Mouse (Mus musculus) stomach, embryonic 16.5 days (tissue): Measurements from ENCODE around the gene Olfr493. TPM values are rescaled to one million over a fixed set of nuclear protein-coding genes. Genes with fewer than 3 reads are reported as not detected.

Experiments
- ATAC-seq: fragments of 200-750 bp; cut with Nextera tagmentation; 2 replicates; pipeline ENCODE4 v1.8.0; 2017; ENCODE audit warnings: moderate number of reproducible peaks, moderate TSS enrichment; ENCODE audit not compliant: insufficient read depth, low FRiP score
- H3K27ac ChIP-seq: fragments of 300-500 bp; sonication (generic); 2 replicates; pipeline ENCODE4 v1.5.1; 2014; ENCODE audit warnings: low read length
- H3K27me3 ChIP-seq: fragments of 300-500 bp; sonication (generic); 2 replicates; pipeline ENCODE4 v1.6.1; 2014; ENCODE audit warnings: low read length, control low read depth, mixed read lengths; ENCODE audit not compliant: control insufficient read depth, insufficient read depth
- H3K36me3 ChIP-seq: fragments of 300-500 bp; sonication (generic); 2 replicates; pipeline ENCODE4 v1.6.1; 2014; ENCODE audit warnings: low read length; ENCODE audit not compliant: control insufficient read depth, insufficient read depth
- H3K4me1 ChIP-seq: fragments of 300-500 bp; sonication (generic); 2 replicates; pipeline ENCODE4 v1.6.1; 2014; ENCODE audit warnings: low read length, control low read depth, mixed read lengths; ENCODE audit not compliant: control insufficient read depth, insufficient read depth
- H3K4me2 ChIP-seq: fragments of 300-500 bp; sonication (generic); 2 replicates; pipeline ENCODE4 v1.6.1; 2014; ENCODE audit warnings: low read depth, low read length, mixed read lengths
- H3K4me3 ChIP-seq: fragments of 300-500 bp; sonication (generic); replicated peaks from 2 replicates; pipeline ENCODE4 v1.5.1; 2014; ENCODE audit warnings: mild to moderate bottlenecking, low read length
- H3K9ac ChIP-seq: fragments of 300-500 bp; sonication (generic); 2 replicates; pipeline ENCODE4 v1.6.1; 2014; ENCODE audit warnings: low read length
- H3K9me3 ChIP-seq: fragments of 300-500 bp; sonication (generic); replicated peaks from 2 replicates; pipeline ENCODE4 v1.6.1; 2016; ENCODE audit warnings: low read length, control low read depth; ENCODE audit not compliant: control insufficient read depth
- WGBS: fragments of 180-500 bp; shearing (Covaris S2); extraction: QIAGEN DNeasy Blood & Tissue Kit; methylation state at CpG from one replicate; pipeline ENCODE4 v1.1.7; 2014; 5-methylcytosine and 5-hydroxymethylcytosine counted together
- polyA plus RNA-seq: library from polyadenylated mRNA; unstranded; fragments of >200 nt; fragmentation: Nextera tagmentation; extraction: Ambion mirVana; gene quantifications from 2 replicates; pipeline ENCODE4 v1.2.1, GENCODE M21; 2015

The Olfr493 gene
- not detected in 2 replicates for polyA plus RNA-seq

DNA sequence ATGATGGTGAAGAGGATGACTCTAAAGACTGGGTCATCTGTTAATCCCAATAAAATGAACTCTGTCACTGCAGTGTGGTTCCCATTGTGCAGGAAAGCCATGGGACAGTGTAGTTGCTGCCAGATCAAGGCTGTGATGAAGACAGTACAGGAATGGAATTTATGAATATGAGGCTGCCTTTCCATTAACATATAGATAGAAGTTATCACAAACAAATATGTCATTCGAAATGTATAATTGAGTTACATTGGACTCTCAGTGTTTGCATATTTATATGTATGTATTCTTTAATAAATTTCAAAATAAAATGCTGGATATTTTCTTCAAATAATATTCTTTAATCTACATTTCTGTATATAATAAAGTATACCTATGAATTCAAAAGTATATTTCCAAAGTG lies at the start of gene Olfr493:
Gene Olfr493 (minus strand): TSS at position 101 of the 400 bp plus-strand sequence.
- WGBS: 63% methylated on average over 1 of the region's 1 CpGs
- Histone ChIP-seq H3K9ac (no peak within 1 kb of the TSS), H3K4me2 (no peak within 1 kb of the TSS), H3K27ac (no peak within 1 kb of the TSS), H3K9me3 (no peaks in the 10 kb centered on the region), H3K4me3 (no peak within 1 kb of the TSS), H3K4me1 (no peaks in the 10 kb centered on the region), H3K27me3 (no peaks in the 10 kb centered on the region), H3K36me3 (no peaks in the 10 kb centered on the region)
- no peak for ATAC-seq

DNA sequence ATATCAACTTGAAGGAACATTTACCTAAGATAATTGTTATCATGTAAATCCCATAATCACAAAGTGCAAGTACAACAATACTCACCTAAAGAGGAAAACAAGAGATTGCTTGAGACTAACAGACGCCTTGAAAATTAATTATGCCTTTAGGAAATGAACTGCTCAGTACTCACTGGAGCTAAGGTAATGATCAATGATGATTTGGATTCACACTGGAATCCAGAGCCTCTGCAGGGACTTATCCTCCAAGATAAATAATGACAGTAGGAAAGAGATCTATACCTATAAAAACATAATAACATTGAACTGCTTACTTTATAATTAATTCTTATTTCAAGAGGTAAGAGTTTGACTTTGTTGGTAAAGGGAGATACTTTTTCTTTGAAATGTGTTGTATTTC lies 46.1 kb upstream of the Olfr493 start, which contains the start of gene Olfr495:
Gene Olfr495 (plus strand): TSS at position 301 of the 400 bp plus-strand sequence.
- Histone ChIP-seq H3K4me3 (no peak within 1 kb of the TSS), H3K4me1 (no peaks in the 10 kb centered on the region), H3K36me3 (no peaks in the 10 kb centered on the region), H3K27ac (no peak within 1 kb of the TSS), H3K9me3 (no peaks in the 10 kb centered on the region), H3K27me3 (no peaks in the 10 kb centered on the region), H3K9ac (no peak within 1 kb of the TSS), H3K4me2 (no peak within 1 kb of the TSS)
- WGBS: 57% methylated on average over 1 of the region's 1 CpGs
- no peak for ATAC-seq

DNA sequence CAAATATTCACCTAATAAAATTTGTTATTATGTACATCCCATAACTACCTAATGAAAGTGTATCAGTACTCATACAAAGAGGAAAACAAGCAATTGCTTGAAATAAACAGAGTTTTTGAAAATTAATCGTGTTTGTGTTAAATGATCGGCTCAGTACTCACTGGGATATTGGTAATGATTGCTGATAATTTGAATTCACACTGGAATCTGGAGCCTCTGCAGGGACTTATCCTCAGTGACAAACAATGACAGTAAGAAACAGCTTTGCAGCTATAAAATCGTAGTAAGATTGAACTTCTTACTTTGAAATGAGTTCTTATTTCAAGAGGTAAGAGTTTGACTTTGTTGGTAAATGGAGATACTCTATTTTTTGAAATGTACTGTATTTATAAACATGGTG lies 18.3 kb upstream of the Olfr493 start, which contains the start of gene Olfr494:
Gene Olfr494 (plus strand): TSS at position 301 of the 400 bp plus-strand sequence.
- Histone ChIP-seq H3K27ac (no peak within 1 kb of the TSS), H3K27me3 (no peaks in the 10 kb centered on the region), H3K36me3 (no peaks in the 10 kb centered on the region), H3K4me1 (no peaks in the 10 kb centered on the region), H3K9me3 (no peaks in the 10 kb centered on the region), H3K9ac (no peak within 1 kb of the TSS), H3K4me2 (no peak within 1 kb of the TSS), H3K4me3 (no peak within 1 kb of the TSS)
- ATAC-seq: no peak
- 77% methylated on average over 3 of the region's 3 CpGs for WGBS

GRCm38 (mm10) chr7:108323574-108323973 lies 23.2 kb downstream of the Olfr493 start, which contains the start of gene Olfr492:
TSS of gene Olfr492 (minus strand) at chr7:108323674.
- WGBS: 82% methylated on average over 2 of the region's 2 CpGs
- Histone ChIP-seq H3K27me3 (no peaks in the 10 kb centered on the region), H3K9ac (no peak within 1 kb of the TSS)

DNA sequence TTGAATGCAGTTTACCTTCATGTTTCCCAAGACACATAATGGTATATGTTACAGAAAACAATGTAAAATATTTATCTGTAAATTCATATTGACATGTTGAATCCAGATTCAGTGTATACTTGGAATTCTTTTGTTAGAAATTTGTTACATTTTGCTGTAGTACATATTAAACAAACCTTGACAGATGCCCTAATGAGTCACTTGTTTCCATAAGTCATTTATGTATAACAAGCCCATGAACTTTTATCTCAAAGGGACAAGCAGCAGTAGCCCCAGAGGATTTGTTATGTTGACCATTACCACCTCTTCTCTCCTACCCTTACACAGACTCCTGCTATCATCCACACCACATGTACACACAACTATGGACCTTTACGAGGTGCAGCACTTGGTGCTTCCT lies 33.6 kb downstream of the Olfr493 start, which contains the start of gene Olfr491:
Gene Olfr491 (plus strand): TSS at position 301 of the 400 bp plus-strand sequence.
- 50% methylated on average over 1 of the region's 1 CpGs for WGBS
- H3K9ac ChIP-seq: no peak within 1 kb of the TSS
- no peak within 1 kb of the TSS for H3K27ac ChIP-seq
- H3K4me2 ChIP-seq: no peak within 1 kb of the TSS
- H3K36me3 ChIP-seq: no peaks in the 10 kb centered on the region
- H3K9me3 ChIP-seq: no peaks in the 10 kb centered on the region
- no peaks in the 10 kb centered on the region for H3K4me1 ChIP-seq
- ATAC-seq: no peak
- no peak within 1 kb of the TSS for H3K4me3 ChIP-seq
- no peaks in the 10 kb centered on the region for H3K27me3 ChIP-seq

More at GRCm38 (mm10) chr7:108323574-108323973, 23.2 kb downstream of the Olfr493 start, which contains the start of gene Olfr492:
- Histone ChIP-seq H3K4me2 (no peak within 1 kb of the TSS), H3K9me3 (no peaks in the 10 kb centered on the region), H3K4me1 (no peaks in the 10 kb centered on the region), H3K36me3 (no peaks in the 10 kb centered on the region), H3K4me3 (no peak within 1 kb of the TSS), H3K27ac (no peak within 1 kb of the TSS)
- ATAC-seq: no peak

Other genes with a start within 250 kb of the Olfr493 start
- gene Olfr482, start 249.4 kb downstream of the Olfr493 start, polyA plus RNA-seq: 0.18 and 0.24 TPM in 2 replicates
- gene Olfr483, start 246.1 kb downstream of the Olfr493 start, polyA plus RNA-seq: not detected in 2 replicates
- not detected in 2 replicates for gene Olfr484, start 219.5 kb downstream of the Olfr493 start, polyA plus RNA-seq
- not detected in 2 replicates for gene Olfr485, start 187.1 kb downstream of the Olfr493 start, polyA plus RNA-seq
- not detected in 2 replicates for gene Olfr486, start 174.2 kb downstream of the Olfr493 start, polyA plus RNA-seq
- not detected in 2 replicates for gene Olfr487, start 132.3 kb downstream of the Olfr493 start, polyA plus RNA-seq
- gene Olfr488, start 88.6 kb downstream of the Olfr493 start, polyA plus RNA-seq: not detected in 2 replicates
- gene Olfr490, start 58.0 kb downstream of the Olfr493 start, polyA plus RNA-seq: not detected in 2 replicates
- gene Olfr491, start 33.5 kb downstream of the Olfr493 start, polyA plus RNA-seq: not detected in 2 replicates
- not detected in 2 replicates for gene Olfr492, start 23.3 kb downstream of the Olfr493 start, polyA plus RNA-seq
- not detected in 2 replicates for gene Olfr494, start 18.4 kb upstream of the Olfr493 start, polyA plus RNA-seq
- gene Olfr495, start 46.2 kb upstream of the Olfr493 start, polyA plus RNA-seq: not detected in 2 replicates
- not detected in 2 replicates for gene Olfr497, start 73.4 kb upstream of the Olfr493 start, polyA plus RNA-seq
- gene Olfr498, start 118.3 kb upstream of the Olfr493 start, polyA plus RNA-seq: not detected in 2 replicates
- not detected in 2 replicates for gene Olfr502, start 178.1 kb upstream of the Olfr493 start, polyA plus RNA-seq
- gene Olfr503, start 197.5 kb upstream of the Olfr493 start, polyA plus RNA-seq: not detected in 2 replicates
- not detected in 2 replicates for gene Olfr504, start 218.8 kb upstream of the Olfr493 start, polyA plus RNA-seq